Mouse (Mus musculus) kidney, adult 2 months (tissue): ENCODE data around the gene Zfp36l1.

Source experiments
- CTCF ChIP-seq: fragments of 200-500 bp; conservative IDR thresholded peaks from 2 replicates; pipeline ENCODE4 v1.5.1; 2011; ENCODE audit warnings: low read depth, mild to moderate bottlenecking, control low read depth, low read length, moderate library complexity, mixed read lengths; ENCODE audit not compliant: insufficient read depth, insufficient read length
- POLR2A ChIP-seq: fragments of 200-500 bp; IDR thresholded peaks from one replicate; pipeline ENCODE4 v1.6.1; 2011; ENCODE audit warnings: low read depth, low read length, control low read depth

DNA sequence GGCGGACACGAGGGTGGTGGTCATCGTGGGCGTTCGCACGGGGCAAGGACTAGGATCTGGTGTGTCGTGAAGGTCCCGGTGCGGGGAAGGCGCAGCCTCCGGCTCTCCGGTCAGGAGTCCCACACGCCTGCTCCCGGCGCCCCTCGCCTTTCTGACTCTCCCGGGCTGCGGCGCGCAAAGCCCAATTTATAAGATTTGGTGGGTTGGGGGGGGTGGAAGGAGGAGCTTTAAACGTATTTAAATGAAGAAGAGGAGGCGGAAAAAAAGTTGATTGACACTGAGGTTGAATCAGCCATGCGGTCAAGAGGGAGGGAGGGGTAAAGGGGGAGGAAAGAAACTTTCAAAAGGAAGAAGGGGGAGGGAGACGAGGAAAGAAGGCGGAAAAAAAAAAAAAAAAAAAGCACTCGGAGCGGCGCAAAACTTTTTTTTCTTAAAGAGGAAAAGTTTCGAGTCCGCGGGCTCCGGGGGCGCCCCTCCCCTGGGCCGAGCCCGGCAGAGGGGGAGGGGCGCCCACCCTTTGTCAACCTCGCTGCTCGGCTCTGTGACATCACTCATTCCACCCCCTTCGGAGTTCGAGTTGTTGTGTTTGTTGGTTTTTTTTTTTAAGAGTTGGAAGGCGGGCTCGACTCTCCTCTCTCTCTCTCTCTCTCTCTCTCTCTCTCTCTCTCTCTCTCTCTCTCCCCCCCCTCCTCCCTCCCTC lies at the start of gene Zfp36l1:
- TF ChIP-seq POLR2A (peak; percentile 99), CTCF (no peak)
